Mouse (Mus musculus) heart, embryonic 11.5 days (tissue): ENCODE data around the gene Lmntd1. TPM values are rescaled to one million over a fixed set of nuclear protein-coding genes. Genes with fewer than 3 reads are reported as not detected.

Experiments
- ATAC-seq: fragments of 200-750 bp; cut with Nextera tagmentation; replicated peaks from 2 replicates; pipeline ENCODE4 v1.8.0; 2017; ENCODE audit warnings: moderate library complexity; ENCODE audit not compliant: insufficient number of reproducible peaks, low FRiP score, low TSS enrichment
- H3K27ac ChIP-seq: fragments of 300-500 bp; sonication (generic); 2 replicates; pipeline ENCODE4 v1.5.1; 2014; ENCODE audit warnings: mild to moderate bottlenecking, low read depth, low read length
- H3K27me3 ChIP-seq: fragments of 300-500 bp; sonication (generic); 2 replicates; pipeline ENCODE4 v1.6.1; 2014; ENCODE audit warnings: mild to moderate bottlenecking, low read length, mixed read lengths; ENCODE audit not compliant: control insufficient read depth, insufficient read depth
- H3K36me3 ChIP-seq: fragments of 300-500 bp; sonication (generic); 2 replicates; pipeline ENCODE4 v1.6.1; 2014; ENCODE audit warnings: mild to moderate bottlenecking, low read length, moderate library complexity, mixed read lengths; ENCODE audit not compliant: control insufficient read depth, insufficient read depth
- H3K4me1 ChIP-seq: fragments of 300-500 bp; sonication (generic); 2 replicates; pipeline ENCODE4 v1.6.1; 2014; ENCODE audit warnings: low read length; ENCODE audit not compliant: control insufficient read depth, insufficient read depth
- H3K4me2 ChIP-seq: fragments of 300-500 bp; sonication (generic); 2 replicates; pipeline ENCODE4 v1.6.1; 2014; ENCODE audit warnings: mild to moderate bottlenecking, moderate library complexity
- H3K4me3 ChIP-seq: fragments of 300-500 bp; sonication (generic); 2 replicates; pipeline ENCODE4 v1.5.1; 2014; ENCODE audit warnings: low read depth, low read length
- H3K9ac ChIP-seq: fragments of 300-500 bp; sonication (generic); 2 replicates; pipeline ENCODE4 v1.6.1; 2014; ENCODE audit warnings: mild to moderate bottlenecking, low read depth, low read length, moderate library complexity
- H3K9me3 ChIP-seq: fragments of 300-500 bp; sonication (generic); replicated peaks from 2 replicates; pipeline ENCODE4 v1.6.1; 2016; ENCODE audit warnings: low read length; ENCODE audit not compliant: control insufficient read depth
- WGBS: fragments of 180-500 bp; shearing (Covaris S2); extraction: QIAGEN DNeasy Blood & Tissue Kit; methylation state at CpG from one replicate; pipeline ENCODE4 v1.1.7; 2014; ENCODE audit not compliant: insufficient replicate concordance; 5-methylcytosine and 5-hydroxymethylcytosine counted together
- polyA plus RNA-seq: library from polyadenylated mRNA; unstranded; fragments of >200 nt; fragmentation: Nextera tagmentation; extraction: Ambion mirVana; gene quantifications from 2 replicates; pipeline ENCODE4 v1.2.1, GENCODE M21; 2014

The Lmntd1 gene
- polyA plus RNA-seq, 1 experiment from 2014 or later: 4.5 TPM

GRCm38 (mm10) chr6:145651976-145652375 is 37.9 kb upstream of the Lmntd1 start:
- 35% methylated on average over 2 of the region's 2 CpGs for WGBS
- H3K4me3 ChIP-seq: no peak overlapping the region
- H3K36me3 ChIP-seq: no peaks in the 10 kb centered on the region
- no peak overlapping the region for H3K27ac ChIP-seq
- H3K27me3 ChIP-seq: no peaks in the 10 kb centered on the region
- no peak overlapping the region for H3K4me2 ChIP-seq
- no peak for ATAC-seq
- no peak overlapping the region for H3K9ac ChIP-seq
- H3K9me3 ChIP-seq: no peaks in the 10 kb centered on the region
- no peaks in the 10 kb centered on the region for H3K4me1 ChIP-seq

GRCm38 (mm10) chr6:145640971-145641506 is 26.9 kb upstream of the Lmntd1 start:
- H3K4me1 ChIP-seq: no peaks in the 10 kb centered on the region
- 80% methylated on average over 4 of the region's 4 CpGs for WGBS
- no peaks in the 10 kb centered on the region for H3K36me3 ChIP-seq
- H3K9ac ChIP-seq: no peak overlapping the region
- no peaks in the 10 kb centered on the region for H3K27me3 ChIP-seq
- H3K4me2 ChIP-seq: no peak overlapping the region
- H3K9me3 ChIP-seq: peaks cover 8% of the 10 kb centered on the region
- H3K27ac ChIP-seq: no peak overlapping the region
- ATAC-seq: no peak
- no peak overlapping the region for H3K4me3 ChIP-seq

DNA sequence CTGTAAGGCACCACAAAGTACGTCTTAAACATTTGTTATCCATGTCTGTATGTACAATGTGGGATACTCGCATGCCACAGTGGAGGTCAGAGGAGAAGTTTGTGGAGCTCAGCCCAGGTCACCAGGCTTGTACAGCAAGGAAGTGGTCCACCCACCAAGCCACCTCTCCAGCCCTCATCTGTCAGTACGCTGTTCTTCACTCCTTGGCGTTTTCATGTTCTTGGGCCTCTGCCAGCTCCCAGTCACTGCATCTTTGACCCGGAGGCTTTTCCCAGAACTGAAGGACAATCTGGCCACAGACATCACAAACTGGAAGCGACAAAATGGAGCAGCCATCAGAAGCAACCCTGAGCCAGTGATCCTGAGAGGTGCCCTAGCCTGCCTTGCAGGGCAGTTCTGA is 24.1 kb upstream of the Lmntd1 start:
- H3K9ac ChIP-seq: no peak overlapping the region
- no peaks in the 10 kb centered on the region for H3K4me1 ChIP-seq
- no peak overlapping the region for H3K27ac ChIP-seq
- WGBS: 50% methylated on average over 6 of the region's 6 CpGs
- no peak overlapping the region for H3K4me2 ChIP-seq
- no peak overlapping the region for H3K4me3 ChIP-seq
- H3K36me3 ChIP-seq: no peaks in the 10 kb centered on the region
- no peaks in the 10 kb centered on the region for H3K27me3 ChIP-seq
- H3K9me3 ChIP-seq: peaks cover 8% of the 10 kb centered on the region
- no peak for ATAC-seq

DNA sequence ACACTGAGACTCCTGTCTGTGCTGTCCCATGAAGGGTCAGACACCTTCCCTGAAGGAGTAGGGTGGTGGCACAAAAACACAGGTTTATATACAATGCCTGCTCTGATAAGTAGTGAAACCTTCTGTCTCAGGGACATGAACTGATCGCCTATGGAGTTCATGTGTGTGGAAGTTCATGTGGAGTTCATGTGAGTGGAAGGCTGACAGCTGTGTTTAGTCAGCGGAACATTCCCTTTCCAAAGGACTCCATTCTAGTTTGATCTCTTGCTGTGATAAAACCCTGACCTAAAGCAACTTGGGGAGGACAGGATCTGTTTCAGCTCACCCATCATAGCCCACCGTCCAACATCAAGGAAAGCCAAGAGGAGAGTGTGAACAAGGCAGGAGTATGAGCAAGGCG is 22.6 kb upstream of the Lmntd1 start:
- 64% methylated on average over 4 of the region's 4 CpGs for WGBS
- no peaks in the 10 kb centered on the region for H3K4me1 ChIP-seq
- no peaks in the 10 kb centered on the region for H3K36me3 ChIP-seq
- H3K27me3 ChIP-seq: no peaks in the 10 kb centered on the region
- no peak overlapping the region for H3K27ac ChIP-seq
- H3K9me3 ChIP-seq: peaks cover 8% of the 10 kb centered on the region
- no peak overlapping the region for H3K4me3 ChIP-seq
- no peak overlapping the region for H3K4me2 ChIP-seq
- no peak overlapping the region for H3K9ac ChIP-seq
- no peak for ATAC-seq

DNA sequence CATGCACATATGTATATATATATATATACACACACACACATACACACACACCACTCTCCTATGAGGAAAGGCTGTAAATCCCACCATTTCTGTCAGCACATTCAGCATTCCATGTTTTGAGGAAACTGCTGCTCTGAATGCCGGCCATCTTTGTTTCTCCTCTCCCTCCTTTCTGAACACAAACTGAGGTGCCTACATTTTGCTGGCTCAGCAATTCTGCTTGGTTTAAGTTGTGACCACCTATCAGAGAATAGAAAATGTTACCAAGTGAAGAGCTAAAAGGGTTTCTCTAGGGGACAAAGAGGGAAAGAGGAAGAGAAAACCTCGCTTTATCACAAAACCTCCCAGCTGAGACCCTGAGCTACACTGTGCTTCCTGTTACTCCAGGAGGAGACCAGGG is 20.3 kb upstream of the Lmntd1 start:
- no peak overlapping the region for H3K9ac ChIP-seq
- WGBS: 70% methylated on average over 2 of the region's 2 CpGs
- no peaks in the 10 kb centered on the region for H3K36me3 ChIP-seq
- H3K9me3 ChIP-seq: no peaks in the 10 kb centered on the region; the same call in 1 of the 2 replicates
- no peaks in the 10 kb centered on the region; the same call in 1 of the 2 replicates for H3K27me3 ChIP-seq
- H3K27ac ChIP-seq: no peak overlapping the region
- H3K4me2 ChIP-seq: no peak overlapping the region
- ATAC-seq: no peak
- H3K4me1 ChIP-seq: peaks cover 5% of the 10 kb centered on the region; the same call in 1 of the 2 replicates
- H3K4me3 ChIP-seq: no peak overlapping the region

DNA sequence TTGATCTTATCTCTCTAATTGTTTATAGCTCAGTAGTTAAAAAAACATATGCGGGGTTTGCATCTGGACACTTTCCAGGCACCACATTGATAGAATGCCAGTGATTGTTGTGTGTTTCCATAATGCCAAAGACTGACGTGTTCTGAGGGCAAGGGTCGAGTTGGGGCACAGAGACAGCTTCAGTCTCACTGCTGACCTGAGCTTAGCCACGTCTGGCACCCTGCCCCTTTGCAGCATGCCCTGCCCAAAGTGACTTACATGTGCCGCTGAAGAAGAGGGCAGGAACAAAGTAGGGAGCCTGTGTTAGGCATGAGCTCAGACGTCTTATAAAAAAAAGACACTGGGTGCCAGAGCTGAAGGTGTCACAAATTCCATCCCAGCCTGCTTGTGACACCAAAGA is 16.1 kb upstream of the Lmntd1 start:
- no peaks in the 10 kb centered on the region for H3K9me3 ChIP-seq
- no peak overlapping the region for H3K9ac ChIP-seq
- H3K27ac ChIP-seq: no peak overlapping the region
- no peak overlapping the region for H3K4me2 ChIP-seq
- H3K27me3 ChIP-seq: no peaks in the 10 kb centered on the region; the same call in 1 of the 2 replicates
- H3K4me1 ChIP-seq: peaks cover 9% of the 10 kb centered on the region; the same call in 1 of the 2 replicates
- no peaks in the 10 kb centered on the region for H3K36me3 ChIP-seq
- no peak overlapping the region for H3K4me3 ChIP-seq
- WGBS: 48% methylated on average over 6 of the region's 6 CpGs
- no peak for ATAC-seq

DNA sequence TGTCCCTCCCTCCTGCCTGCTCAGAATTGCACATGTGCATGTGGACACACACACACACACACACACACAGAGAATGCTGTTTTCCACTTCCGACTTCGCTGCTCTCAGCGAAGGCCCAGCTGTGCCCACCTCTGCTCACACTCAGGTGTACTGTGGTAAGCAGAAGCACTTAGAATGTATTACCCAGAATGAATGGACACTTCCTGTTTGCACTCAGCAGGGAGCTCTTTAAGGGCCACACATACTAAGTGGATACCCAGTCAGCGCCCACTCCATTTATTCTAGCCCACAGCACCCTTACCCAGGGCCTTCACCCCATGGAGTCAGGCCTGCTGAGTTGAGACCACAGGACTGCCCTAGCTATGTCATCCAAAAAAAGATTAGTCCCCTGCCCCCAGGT is 9.0 kb upstream of the Lmntd1 start:
- no peak overlapping the region for H3K9ac ChIP-seq
- no peak for ATAC-seq
- H3K4me3 ChIP-seq: no peak overlapping the region
- H3K36me3 ChIP-seq: no peaks in the 10 kb centered on the region
- H3K9me3 ChIP-seq: no peaks in the 10 kb centered on the region
- H3K4me1 ChIP-seq: no peaks in the 10 kb centered on the region
- H3K27ac ChIP-seq: no peak overlapping the region
- 76% methylated on average over 4 of the region's 4 CpGs for WGBS
- no peak overlapping the region for H3K4me2 ChIP-seq
- H3K27me3 ChIP-seq: no peaks in the 10 kb centered on the region

DNA sequence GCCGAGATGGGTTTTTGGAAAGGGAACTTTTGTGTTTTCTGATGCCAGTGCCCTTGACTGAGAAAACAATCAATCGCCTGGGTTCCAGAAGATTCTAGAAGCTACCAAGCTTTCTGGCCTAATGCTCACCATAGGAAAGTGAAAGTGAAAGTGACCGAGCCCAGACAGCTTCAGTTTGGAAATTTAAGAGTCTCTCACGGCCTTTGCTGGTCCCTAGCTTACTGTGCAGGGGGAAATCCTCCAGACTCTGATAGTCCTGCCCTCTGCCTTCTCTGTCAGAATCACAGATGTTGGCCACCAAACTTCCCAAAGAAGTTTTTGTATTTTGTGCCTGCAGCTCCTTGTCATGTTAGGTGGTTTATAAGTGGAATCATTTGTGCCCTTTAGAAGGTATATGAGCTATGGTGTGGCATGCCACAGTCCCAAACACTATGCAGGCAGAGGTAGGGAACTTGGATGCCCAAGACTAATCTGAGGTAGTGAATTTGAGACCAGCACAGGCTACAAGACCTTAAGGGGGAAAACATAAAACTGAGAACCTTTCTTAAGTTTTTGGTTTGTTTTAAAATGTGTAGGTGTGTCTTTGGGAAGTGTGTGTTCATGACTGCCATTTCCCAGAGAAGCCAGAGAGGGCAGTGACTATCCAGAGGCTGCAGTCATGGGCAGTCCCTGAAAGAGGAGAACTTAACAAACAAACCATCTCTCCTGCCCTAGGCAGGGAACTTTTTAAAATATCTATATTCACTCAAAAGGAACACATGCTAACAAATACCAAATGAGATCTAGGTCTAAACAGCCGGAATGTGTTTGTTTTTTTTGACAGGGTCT is 2.5 kb upstream of the Lmntd1 start:
- no peak for ATAC-seq
- no peak overlapping the region for H3K4me3 ChIP-seq
- no peak overlapping the region for H3K9ac ChIP-seq
- WGBS: 77% methylated on average over 5 of the region's 5 CpGs
- H3K27ac ChIP-seq: no peak overlapping the region
- no peak overlapping the region for H3K4me2 ChIP-seq
- no peaks in the 10 kb centered on the region for H3K27me3 ChIP-seq
- H3K9me3 ChIP-seq: no peaks in the 10 kb centered on the region
- H3K4me1 ChIP-seq: no peaks in the 10 kb centered on the region
- no peaks in the 10 kb centered on the region for H3K36me3 ChIP-seq
